26 mouse cellular contexts compared by ENCODE assay signal in the genomic region with DNA sequence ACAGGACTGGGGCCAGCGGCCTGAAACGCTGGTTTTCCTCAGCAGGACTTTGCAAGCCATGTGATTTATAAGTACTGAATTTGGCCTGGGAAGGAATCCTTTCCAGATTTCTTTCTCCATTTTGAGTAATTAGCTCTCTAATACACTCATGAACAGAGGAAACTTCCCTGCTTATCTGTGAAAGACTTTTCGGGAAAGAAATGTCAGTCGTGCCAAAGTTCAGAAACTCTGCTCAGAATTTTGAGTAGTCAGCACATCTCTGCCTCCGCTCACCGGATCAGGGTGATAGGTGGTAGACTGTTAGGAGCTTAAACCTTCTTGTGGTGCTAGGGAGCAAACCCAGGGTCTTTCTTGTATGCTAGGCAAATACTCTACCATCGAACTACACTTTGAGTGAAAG.
DNase-seq lines count a peak whose midpoint lies in the region; ATAC-seq and TF ChIP-seq lines count a peak whose summit lies in the region.
"Had no signal": no experiment of that assay in that cellular context is flagged by ENCODE, and none has a peak within 500 bp of the region (broad histone marks: within the 10 kb centered on the region; RNA-seq: fewer than 3 reads in every experiment).

No protein-coding gene starts in this region.

- peaks cover 28% of the 10 kb centered on the region for H3K4me1 ChIP-seq in heart, embryonic 13.5 days
- no peaks in the 10 kb centered on the region for H3K4me1 ChIP-seq in liver, embryonic 12.5 days

- ATAC-seq in heart, embryonic 13.5 days (ENCODE audit: extremely low read depth, insufficient number of reproducible peaks, low FRiP score, low TSS enrichment) = no peak
- ATAC-seq in liver, embryonic 12.5 days = no peak
- ATAC-seq: CD4-positive, CD25-positive, alpha-beta regulatory T cell, adult 4 months; forebrain, postnatal 0 days; hindbrain, embryonic 16.5 days had no signal

- DNase-seq in heart, adult 8-10 months (ENCODE audit: low spot score) = no peak
- no peak for DNase-seq in layer of hippocampus, adult 2 months (ENCODE audit: low spot score in 2 of 2)
- DNase-seq in layer of hippocampus, adult 9-10 months (ENCODE audit: low spot score) = no peak
- peak; percentile 81 for DNase-seq in kidney, adult 9 months
- peak; percentile 44 to 73 for DNase-seq in kidney, postnatal 36 days
- no peak for DNase-seq in gastrocnemius, adult 2 months
- DNase-seq: cerebellum, adult 18-20 months; cerebellum, postnatal 25 days; forebrain, postnatal 0 days; gastrocnemius, postnatal 25 days; heart, adult 2 months; layer of hippocampus, postnatal 36 days; right cerebral cortex, adult 18-20 months; right cerebral cortex, postnatal 4 days; thymus, adult 18-20 months; thymus, postnatal 36 days had no signal

- no peak overlapping the region for H3K9ac ChIP-seq in heart, embryonic 13.5 days
- H3K9ac ChIP-seq in liver, embryonic 12.5 days = no peak overlapping the region
- H3K9ac ChIP-seq: embryonic facial prominence, embryonic 12.5 days; forebrain, postnatal 0 days; limb, embryonic 12.5 days; liver, embryonic 14.5 days; lung, embryonic 15.5 days had no signal

- H3K27ac ChIP-seq in heart, embryonic 13.5 days (replicated peaks) = 0 out of 2 replicates have a peak overlapping the region, but pooled peaks have one; percentile 1
- peak overlapping the region; percentile 49; the same call in 1 of the 2 replicates for H3K27ac ChIP-seq in layer of hippocampus, adult 2 months
- H3K27ac ChIP-seq in gastrocnemius, adult 2 months = no peak overlapping the region
- H3K27ac ChIP-seq in liver, embryonic 12.5 days = no peak overlapping the region
- H3K27ac ChIP-seq: embryonic facial prominence, embryonic 12.5 days; heart, adult 2 months; hindbrain, embryonic 10.5 days; limb, embryonic 12.5 days; liver, embryonic 14.5 days; lung, embryonic 15.5 days had no signal

- H3K4me3 ChIP-seq in heart, embryonic 13.5 days = no peak overlapping the region
- no peak overlapping the region for H3K4me3 ChIP-seq in layer of hippocampus, adult 2 months
- H3K4me3 ChIP-seq in gastrocnemius, adult 2 months = no peak overlapping the region
- H3K4me3 ChIP-seq in liver, embryonic 12.5 days = no peak overlapping the region
- H3K4me3 ChIP-seq: embryonic facial prominence, embryonic 12.5 days; heart, adult 2 months; hindbrain, embryonic 10.5 days; limb, embryonic 12.5 days; lung, embryonic 15.5 days had no signal

- H3K9me3 ChIP-seq in heart, embryonic 13.5 days = no peaks in the 10 kb centered on the region
- no peaks in the 10 kb centered on the region for H3K9me3 ChIP-seq in liver, embryonic 12.5 days (replicated peaks)
- H3K9me3 ChIP-seq: embryonic facial prominence, embryonic 12.5 days; hindbrain, embryonic 10.5 days; limb, embryonic 12.5 days; lung, embryonic 15.5 days had no signal

- TF ChIP-seq CTCF in layer of hippocampus, adult 2 months (conservative IDR thresholded peaks at IDR 0.05) = no peak
- no peak for TF ChIP-seq CTCF in gastrocnemius, adult 2 months (IDR thresholded peaks at IDR 0.05)

- intact Hi-C loops in gastrocnemius, adult 2 months (cut with DNase I) = no loop called here

- 61% methylated on average over 7 of the region's 7 CpGs for whole genome bisulfite sequencing in heart, embryonic 13.5 days
- WGBS in liver, embryonic 12.5 days (ENCODE audit: insufficient replicate concordance) = 70% methylated on average over 7 of the region's 7 CpGs

- no peaks in the 10 kb centered on the region for H3K36me3 ChIP-seq in heart, embryonic 13.5 days
- H3K36me3 ChIP-seq in liver, embryonic 12.5 days = no peaks in the 10 kb centered on the region
- H3K36me3 ChIP-seq: embryonic facial prominence, embryonic 12.5 days; hindbrain, embryonic 10.5 days; limb, embryonic 12.5 days; lung, embryonic 15.5 days had no signal

- H3K4me2 ChIP-seq in heart, embryonic 13.5 days = no peak overlapping the region
- no peak overlapping the region for H3K4me2 ChIP-seq in liver, embryonic 12.5 days
- H3K4me2 ChIP-seq: embryonic facial prominence, embryonic 12.5 days; limb, embryonic 12.5 days; lung, embryonic 15.5 days; midbrain, embryonic 11.5 days had no signal

- no peaks in the 10 kb centered on the region for H3K27me3 ChIP-seq in heart, embryonic 13.5 days (replicated peaks)
- no peaks in the 10 kb centered on the region for H3K27me3 ChIP-seq in liver, embryonic 12.5 days (replicated peaks)
- H3K27me3 ChIP-seq: embryonic facial prominence, embryonic 12.5 days; limb, embryonic 12.5 days; lung, embryonic 15.5 days had no signal

Comparison
In these comparisons a context has a peak if more than half of its experiments do, and no peak if none do; other contexts are left out.
1. H3K27ac ChIP-seq: peak in heart, embryonic 13.5 days (single experiment) and layer of hippocampus, adult 2 months (single experiment); none in gastrocnemius, adult 2 months (single experiment) and liver, embryonic 12.5 days (single experiment).
2. DNase-seq: peak in kidney, adult 9 months (single experiment) and kidney, postnatal 36 days (2 of 2); none in heart, adult 8-10 months (single experiment), layer of hippocampus, adult 2 months (0 of 2), layer of hippocampus, adult 9-10 months (single experiment) and gastrocnemius, adult 2 months (single experiment).